ENCODE assay signal across 22 mouse cellular contexts in the genomic region with DNA sequence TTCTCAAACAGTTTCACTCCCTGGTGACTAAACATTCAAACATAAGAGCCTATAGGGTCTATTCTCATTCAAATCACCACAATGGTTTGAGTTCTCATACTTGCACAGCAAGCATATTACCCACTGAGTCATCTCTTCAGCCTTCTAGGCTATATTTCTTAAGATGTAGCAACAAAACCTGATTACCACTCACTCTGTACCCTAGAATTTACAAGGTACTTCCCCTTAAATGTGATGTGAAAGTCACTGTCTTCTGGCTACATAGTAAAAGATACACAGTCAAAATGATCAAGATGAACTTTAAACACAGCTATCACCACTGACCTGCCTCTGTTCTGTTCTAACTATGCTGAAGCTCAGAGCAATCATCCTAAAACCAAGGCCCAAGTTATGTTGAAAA. TPM values are rescaled to one million over a fixed set of nuclear protein-coding genes. Genes with fewer than 3 reads are reported as not detected.
DNase-seq lines count a peak whose midpoint lies in the region; ATAC-seq lines count a peak whose summit lies in the region.
"Had no signal": no experiment of that assay in that cellular context is flagged by ENCODE, and none has a peak within 500 bp of the region (broad histone marks: within the 10 kb centered on the region; RNA-seq: fewer than 3 reads in every experiment).

No protein-coding gene starts in this region.

- no peak overlapping the region for H3K27ac ChIP-seq in hindbrain, embryonic 10.5 days
- H3K27ac ChIP-seq: embryonic facial prominence, embryonic 12.5 days; embryonic facial prominence, embryonic 15.5 days; forebrain, embryonic 12.5 days; forebrain, embryonic 15.5 days; heart, adult 2 months; heart, embryonic 10.5 days; heart, embryonic 13.5 days; hindbrain, embryonic 13.5 days had no signal

- no peaks in the 10 kb centered on the region for H3K36me3 ChIP-seq in hindbrain, embryonic 10.5 days
- H3K36me3 ChIP-seq: embryonic facial prominence, embryonic 12.5 days; embryonic facial prominence, embryonic 15.5 days; forebrain, embryonic 12.5 days; forebrain, embryonic 15.5 days; heart, embryonic 10.5 days; heart, embryonic 13.5 days; hindbrain, embryonic 13.5 days had no signal

- no peak overlapping the region for H3K4me3 ChIP-seq in hindbrain, embryonic 10.5 days
- H3K4me3 ChIP-seq: embryonic facial prominence, embryonic 12.5 days; embryonic facial prominence, embryonic 15.5 days; forebrain, embryonic 12.5 days; forebrain, embryonic 15.5 days; heart, adult 2 months; heart, embryonic 10.5 days; heart, embryonic 13.5 days; hindbrain, embryonic 13.5 days had no signal

- DNase-seq in 416B (ENCODE audit: low read depth) = peak; percentile 39
- DNase-seq in hindbrain, embryonic 10.5 days (ENCODE audit: low spot score) = no peak
- no peak for DNase-seq in heart, postnatal 10 days
- DNase-seq: adrenal gland, postnatal 10 days; adrenal gland, postnatal 36 days; cerebellum, adult 2 months; cerebellum, adult 9-11 months; gastrocnemius, postnatal 25 days; heart, adult 2 months had no signal

- H3K4me1 ChIP-seq in hindbrain, embryonic 10.5 days (replicated peaks) = 0 out of 2 replicates have a peak, but pooled peaks cover 4% of the 10 kb centered on the region
- H3K4me1 ChIP-seq: embryonic facial prominence, embryonic 12.5 days; embryonic facial prominence, embryonic 15.5 days had no signal

- peaks cover 15% of the 10 kb centered on the region for H3K27me3 ChIP-seq in hindbrain, embryonic 10.5 days (ENCODE audit: insufficient read depth, poor library complexity, severe bottlenecking)
- H3K27me3 ChIP-seq: embryonic facial prominence, embryonic 12.5 days; embryonic facial prominence, embryonic 15.5 days; forebrain, embryonic 15.5 days; heart, embryonic 13.5 days had no signal

- ATAC-seq in CD4-positive, CD25-positive, alpha-beta regulatory T cell, adult 4 months = peak; percentile 77
- peak; percentile 28 for ATAC-seq in granulocyte monocyte progenitor cell, adult 5-6 weeks (replicated peaks; ENCODE audit: poor library complexity, severe bottlenecking)
- peak; percentile 28; the same call in 1 of the 2 replicates for ATAC-seq in megakaryocyte progenitor cell, adult 5-6 weeks (replicated peaks; ENCODE audit: poor library complexity)
- ATAC-seq: forebrain, embryonic 15.5 days; hindbrain, embryonic 16.5 days; intestine, embryonic 16.5 days had no signal

- intact Hi-C loops in heart, postnatal 10 days (cut with DNase I) = no loop called here

- no peaks in the 10 kb centered on the region for H3K9me3 ChIP-seq in hindbrain, embryonic 10.5 days
- H3K9me3 ChIP-seq: embryonic facial prominence, embryonic 12.5 days; embryonic facial prominence, embryonic 15.5 days; forebrain, embryonic 12.5 days; forebrain, embryonic 15.5 days; heart, embryonic 10.5 days; heart, embryonic 13.5 days; hindbrain, embryonic 13.5 days had no signal

RNA-seq across cellular contexts. Expression of a gene that starts 7.2 kb away (rescaled TPM):
- 100 to 1,000 TPM; 219 to 377 TPM for polyA plus RNA-seq in CD4-positive, CD25-positive, alpha-beta regulatory T cell, adult 4 months (2017; shearing (Covaris generic))
- total RNA-seq in granulocyte monocyte progenitor cell, adult 5-6 weeks (2014; fragmentation: Nextera tagmentation) = 13.1 and 17.2 TPM in 2 replicates
- 9.7 and 12.1 TPM in 2 replicates for total RNA-seq in granulocyte monocyte progenitor cell, adult 5-6 weeks (2017)
- 8.3 and 9.4 TPM in 2 replicates for total RNA-seq in megakaryocyte progenitor cell, adult 5-6 weeks (2015)
- 9.7 and 11.7 TPM in 2 replicates for total RNA-seq in megakaryocyte progenitor cell, adult 5-6 weeks (2017)
- 34.8 and 39.2 TPM in 2 replicates for polyA plus RNA-seq in hindbrain, embryonic 10.5 days (2016; fragmentation: Nextera tagmentation; extraction: Ambion mirVana)
- 100 to 1,000 TPM; 137 to 189 TPM for total RNA-seq in heart, postnatal 10 days (2021)
- total RNA-seq: MEL had no signal

Comparison
In these comparisons a context has a peak if more than half of its experiments do, and no peak if none do; other contexts are left out.
1. RNA of a gene that starts 7.2 kb away (total RNA-seq): 137 to 189 TPM in heart, postnatal 10 days; 9.7 to 17.2 TPM in granulocyte monocyte progenitor cell, adult 5-6 weeks and 8.3 to 11.7 TPM in megakaryocyte progenitor cell, adult 5-6 weeks; every median in the first group is over 4 times any median in the second.
2. Peak in every context shown above with its lines, with median percentiles within 50 percentile points of each other: ATAC-seq.